Mouse (Mus musculus): Measurements from ENCODE around the gene Mtch2. TPM values are rescaled to one million over a fixed set of nuclear protein-coding genes. Genes with fewer than 3 reads are reported as not detected.

Gene Mtch2
- polyA plus RNA-seq, 1 experiment from 2014 or later, result 188 TPM

- ATAC-seq (replicated peaks; ENCODE audit: low FRiP score, low read depth), result no peak
- Histone ChIP-seq H3K9ac (ENCODE audit: low read depth, low read length) (no peak overlapping the region), H3K27ac (no peak overlapping the region), H3K9me3 (replicated peaks; ENCODE audit: low read length) (no peaks in the 10 kb centered on the region), H3K4me2 (ENCODE audit: low read length) (peak overlapping the region; percentile 70), H3K4me1 (replicated peaks; ENCODE audit: insufficient read depth, low read length) (no peaks in the 10 kb centered on the region), H3K36me3 (ENCODE audit: insufficient read depth, low read length) (peaks cover 17% of the 10 kb centered on the region; the same call in 1 of the 2 replicates), H3K27me3 (ENCODE audit: insufficient read depth, low read length) (no peaks in the 10 kb centered on the region), H3K4me3 (replicated peaks; ENCODE audit: low read depth, low read length) (peak overlapping the region; percentile 95)
- WGBS, result 85% methylated on average over 5 of the region's 5 CpGs
- DNase-seq (ENCODE audit: low spot score), result no peak
- no peak for TF ChIP-seq CTCF (IDR thresholded peaks at IDR 0.05; ENCODE audit: low read depth)
Observed at GRCm38 (mm10) chr2:90848331-90848730, 1.4 kb downstream of the Mtch2 start.

GRCm38 (mm10) chr2:90850401-90850800 lies 3.4 kb downstream of the Mtch2 start:
- no peak for DNase-seq (ENCODE audit: low spot score)
- H3K4me1 ChIP-seq (replicated peaks; ENCODE audit: insufficient read depth, low read length), result no peaks in the 10 kb centered on the region
- H3K36me3 ChIP-seq (ENCODE audit: insufficient read depth, low read length), result peaks cover 26% of the 10 kb centered on the region; the same call in 1 of the 2 replicates
- H3K27ac ChIP-seq, result no peak overlapping the region
- no peak for ATAC-seq (replicated peaks; ENCODE audit: low FRiP score, low read depth)
- TF ChIP-seq CTCF (IDR thresholded peaks at IDR 0.05; ENCODE audit: low read depth), result no peak
- H3K9me3 ChIP-seq (replicated peaks; ENCODE audit: low read length), result no peaks in the 10 kb centered on the region
- no peak overlapping the region for H3K4me2 ChIP-seq (ENCODE audit: low read length)
- WGBS, result 100% methylated on average over 1 of the region's 1 CpGs
- no peak overlapping the region for H3K4me3 ChIP-seq (replicated peaks; ENCODE audit: low read depth, low read length)
- H3K9ac ChIP-seq (ENCODE audit: low read depth, low read length), result no peak overlapping the region
- no peaks in the 10 kb centered on the region for H3K27me3 ChIP-seq (ENCODE audit: insufficient read depth, low read length)

- no peaks in the 10 kb centered on the region for H3K4me1 ChIP-seq (replicated peaks; ENCODE audit: insufficient read depth, low read length)
- H3K4me2 ChIP-seq (ENCODE audit: low read length), result no peak overlapping the region
- H3K9ac ChIP-seq (ENCODE audit: low read depth, low read length), result no peak overlapping the region
- no peak for ATAC-seq (replicated peaks; ENCODE audit: low FRiP score, low read depth)
- H3K27me3 ChIP-seq (ENCODE audit: insufficient read depth, low read length), result no peaks in the 10 kb centered on the region
- H3K27ac ChIP-seq, result no peak overlapping the region
- DNase-seq (ENCODE audit: low spot score), result no peak
- H3K4me3 ChIP-seq (replicated peaks; ENCODE audit: low read depth, low read length), result no peak overlapping the region
- peaks cover 58% of the 10 kb centered on the region for H3K36me3 ChIP-seq (ENCODE audit: insufficient read depth, low read length)
- no peaks in the 10 kb centered on the region for H3K9me3 ChIP-seq (replicated peaks; ENCODE audit: low read length)
- no peak for TF ChIP-seq CTCF (IDR thresholded peaks at IDR 0.05; ENCODE audit: low read depth)
- 100% methylated on average over 2 of the region's 2 CpGs for WGBS
Observed at GRCm38 (mm10) chr2:90861486-90861885, 14.5 kb downstream of the Mtch2 start.

- H3K27me3 ChIP-seq (ENCODE audit: insufficient read depth, low read length), result no peaks in the 10 kb centered on the region
- H3K9me3 ChIP-seq (replicated peaks; ENCODE audit: low read length), result no peaks in the 10 kb centered on the region
- no peak overlapping the region for H3K4me2 ChIP-seq (ENCODE audit: low read length)
- H3K27ac ChIP-seq, result no peak overlapping the region
- H3K9ac ChIP-seq (ENCODE audit: low read depth, low read length), result no peak overlapping the region
- no peak for TF ChIP-seq CTCF (IDR thresholded peaks at IDR 0.05; ENCODE audit: low read depth)
- H3K4me1 ChIP-seq (replicated peaks; ENCODE audit: insufficient read depth, low read length), result no peaks in the 10 kb centered on the region
- DNase-seq (ENCODE audit: low spot score) (no peak), ATAC-seq (replicated peaks; ENCODE audit: low FRiP score, low read depth) (no peak)
- H3K36me3 ChIP-seq (ENCODE audit: insufficient read depth, low read length), result peaks cover 57% of the 10 kb centered on the region
- H3K4me3 ChIP-seq (replicated peaks; ENCODE audit: low read depth, low read length), result no peak overlapping the region
Observed at GRCm38 (mm10) chr2:90864184-90864583, 17.2 kb downstream of the Mtch2 start.

GRCm38 (mm10) chr2:90866524-90866923 lies 19.6 kb downstream of the Mtch2 start:
- Histone ChIP-seq H3K4me3 (replicated peaks; ENCODE audit: low read depth, low read length) (no peak overlapping the region), H3K9ac (ENCODE audit: low read depth, low read length) (no peak overlapping the region), H3K36me3 (ENCODE audit: insufficient read depth, low read length) (peaks cover 36% of the 10 kb centered on the region), H3K4me1 (replicated peaks; ENCODE audit: insufficient read depth, low read length) (no peaks in the 10 kb centered on the region), H3K27me3 (ENCODE audit: insufficient read depth, low read length) (no peaks in the 10 kb centered on the region), H3K27ac (no peak overlapping the region), H3K9me3 (replicated peaks; ENCODE audit: low read length) (no peaks in the 10 kb centered on the region), H3K4me2 (ENCODE audit: low read length) (no peak overlapping the region)
- WGBS, result 16% methylated on average over 3 of the region's 3 CpGs
- peak; percentile 94 for TF ChIP-seq CTCF (IDR thresholded peaks at IDR 0.05; ENCODE audit: low read depth)
- ATAC-seq (replicated peaks; ENCODE audit: low FRiP score, low read depth) (peak; percentile 85), DNase-seq (ENCODE audit: low spot score) (peak; percentile 91)

- 30% methylated on average over 4 of the region's 4 CpGs for WGBS
- Histone ChIP-seq H3K27me3 (ENCODE audit: insufficient read depth, low read length) (no peaks in the 10 kb centered on the region), H3K4me2 (ENCODE audit: low read length) (no peak overlapping the region), H3K9ac (ENCODE audit: low read depth, low read length) (no peak overlapping the region), H3K4me1 (replicated peaks; ENCODE audit: insufficient read depth, low read length) (no peaks in the 10 kb centered on the region), H3K27ac (0 out of 2 replicates have a peak overlapping the region, but pooled peaks have one; percentile 1), H3K4me3 (replicated peaks; ENCODE audit: low read depth, low read length) (no peak overlapping the region), H3K9me3 (replicated peaks; ENCODE audit: low read length) (no peaks in the 10 kb centered on the region), H3K36me3 (ENCODE audit: insufficient read depth, low read length) (peaks cover 12% of the 10 kb centered on the region)
- DNase-seq (ENCODE audit: low spot score) (peak; percentile 68), ATAC-seq (replicated peaks; ENCODE audit: low FRiP score, low read depth) (no peak)
- no peak for TF ChIP-seq CTCF (IDR thresholded peaks at IDR 0.05; ENCODE audit: low read depth)
Observed at GRCm38 (mm10) chr2:90870136-90870601, 23.2 kb downstream of the Mtch2 start.

Measured in kidney, postnatal 0 days (tissue).